Mouse (Mus musculus): Measurements from ENCODE around the gene Glyctk. TPM values are rescaled to one million over a fixed set of nuclear protein-coding genes. Genes with fewer than 3 reads are reported as not detected.
"Not testable (repeated sequence)": the region's sequence is repeated elsewhere in the genome, so short reads cannot be mapped to it uniquely, and the experiment has no call there.

Glyctk gene
- total RNA-seq, 2 experiments from 2014 or later: 1.3 to 1.7 TPM

GRCm38 (mm10) chr9:106179454-106179853 lies 21.5 kb upstream of the Glyctk start:
- DNase-seq: no peak
- intact Hi-C loops (cut with DNase I): no loop called here

GRCm38 (mm10) chr9:106177799-106178198 lies 19.9 kb upstream of the Glyctk start:
- DNase-seq: no peak
- intact Hi-C loops (cut with DNase I): no loop called here

GRCm38 (mm10) chr9:106176769-106177168 lies 18.8 kb upstream of the Glyctk start:
- no peak for DNase-seq
- intact Hi-C loops (cut with DNase I): no loop called here

GRCm38 (mm10) chr9:106175552-106176200 lies 17.7 kb upstream of the Glyctk start:
- intact Hi-C loops (cut with DNase I): no loop called here
- DNase-seq: no peak

- no peak for DNase-seq
- intact Hi-C loops (cut with DNase I): no loop called here
These were observed 15.4 kb upstream of the Glyctk start for GRCm38 (mm10) chr9:106173363-106173762.

GRCm38 (mm10) chr9:106172527-106172926 lies 14.6 kb upstream of the Glyctk start:
- intact Hi-C loops (cut with DNase I): no loop called here
- no peak for DNase-seq

- intact Hi-C loops (cut with DNase I): loop anchor here (2.0 kb wide), 1 partner anchor 41 kb away; no protein-coding TSS in a partner anchor
- DNase-seq: peak; percentile 77 to 79
These were observed 13.6 kb upstream of the Glyctk start for GRCm38 (mm10) chr9:106171346-106172158.

- DNase-seq: peak; percentile 90 to 91
- intact Hi-C loops (cut with DNase I): loop anchor here (2.0 kb wide), 1 partner anchor 42 kb away; no protein-coding TSS in a partner anchor
These were observed 12.8 kb upstream of the Glyctk start, which contains the start of gene Wdr82 for GRCm38 (mm10) chr9:106170556-106171345. Wdr82 (plus strand) TSS chr9:106170928.

GRCm38 (mm10) chr9:106169917-106170316 lies 12.0 kb upstream of the Glyctk start:
- DNase-seq: no peak
- intact Hi-C loops (cut with DNase I): loop anchor here (2.0 kb wide), 1 partner anchor 43 kb away; no protein-coding TSS in a partner anchor

GRCm38 (mm10) chr9:106169006-106169405 lies 11.1 kb upstream of the Glyctk start:
- DNase-seq; intact Hi-C loops (cut with DNase I): not testable (repeated sequence)

- no peak for DNase-seq
- intact Hi-C loops (cut with DNase I): no loop called here
These were observed 9.8 kb upstream of the Glyctk start for GRCm38 (mm10) chr9:106167703-106168102.

GRCm38 (mm10) chr9:106167241-106167640 lies 9.3 kb upstream of the Glyctk start:
- DNase-seq: no peak
- intact Hi-C loops (cut with DNase I): no loop called here

GRCm38 (mm10) chr9:106166709-106167108 lies 8.8 kb upstream of the Glyctk start:
- DNase-seq: no peak
- intact Hi-C loops (cut with DNase I): no loop called here

- intact Hi-C loops (cut with DNase I): no loop called here
These were observed 2.5 kb upstream of the Glyctk start for GRCm38 (mm10) chr9:106160426-106160825.

GRCm38 (mm10) chr9:106159784-106160301 lies 1.9 kb upstream of the Glyctk start:
- DNase-seq: peak; percentile 96 to 98
- intact Hi-C loops (cut with DNase I): loop anchor here (5.0 kb wide), 2 partner anchors 52 to 117 kb away; no protein-coding TSS in a partner anchor

More at GRCm38 (mm10) chr9:106160426-106160825, 2.5 kb upstream of the Glyctk start:
- DNase-seq: no peak

GRCm38 (mm10) chr9:106159237-106159636 lies 1.3 kb upstream of the Glyctk start:
- intact Hi-C loops (cut with DNase I): loop anchor here (5.0 kb wide), 2 partner anchors 53 to 118 kb away; no protein-coding TSS in a partner anchor
- no peak for DNase-seq

- intact Hi-C loops (cut with DNase I): loop anchor here (5.0 kb wide), 2 partner anchors 55 to 120 kb away; no protein-coding TSS in a partner anchor
- DNase-seq: no peak
These were observed 364 bp downstream of the Glyctk start for GRCm38 (mm10) chr9:106157623-106157925.

GRCm38 (mm10) chr9:106156921-106157622 lies 866 bp downstream of the Glyctk start:
- intact Hi-C loops (cut with DNase I): loop anchor here (5.0 kb wide), 2 partner anchors 55 to 120 kb away; no protein-coding TSS in a partner anchor
- DNase-seq: no peak

- intact Hi-C loops (cut with DNase I): loop anchor here (5.0 kb wide), 2 partner anchors 56 to 121 kb away; no protein-coding TSS in a partner anchor
- DNase-seq: peak; percentile 30 to 61
These were observed 1.5 kb downstream of the Glyctk start for GRCm38 (mm10) chr9:106156419-106156818.

- intact Hi-C loops (cut with DNase I): no loop called here
- no peak for DNase-seq
These were observed 3.8 kb downstream of the Glyctk start for GRCm38 (mm10) chr9:106154106-106154505.

All from heart, postnatal 14 days (tissue).